Mouse (Mus musculus): ENCODE measurements around the gene Ptpn3. TPM values are rescaled to one million over a fixed set of nuclear protein-coding genes. Genes with fewer than 3 reads are reported as not detected.

The Ptpn3 gene
- total RNA-seq (2014; rRNA removed) (18.4 and 27.8 TPM in 2 replicates), polyA plus RNA-seq (2012; rRNA removed) (11.8 and 12.7 TPM in 2 replicates)

- Histone ChIP-seq H3K27ac (replicated peaks; ENCODE audit: insufficient read depth, low read depth, low read length) (peak within 1 kb of the TSS; percentile 83), H3K79me2 (ENCODE audit: control insufficient read depth, insufficient read depth, low read length) (peaks cover 13% of the 10 kb centered on the region), H3K36me3 (ENCODE audit: control insufficient read depth, insufficient read depth, low read length) (no peaks in the 10 kb centered on the region), H3K27me3 (ENCODE audit: control insufficient read depth, insufficient read depth, low read length) (no peaks in the 10 kb centered on the region), H3K4me3 (ENCODE audit: insufficient read depth, low read depth, low read length) (peak within 1 kb of the TSS; percentile 80), H3K4me1 (ENCODE audit: control insufficient read depth, insufficient read depth, low read length) (peaks cover 14% of the 10 kb centered on the region), H3K9ac (ENCODE audit: low read depth, low read length) (peak within 1 kb of the TSS; percentile 98)
- DNase-seq (ENCODE audit: extremely low read depth, low read depth, low spot score) = peak; percentile 77
- WGBS = under 1% methylated on average over 42 of the region's 42 CpGs
- TF ChIP-seq CTCF (IDR thresholded peaks at IDR 0.05; ENCODE audit: low read depth, low read length) (no peak), POLR2A (IDR thresholded peaks at IDR 0.05; ENCODE audit: extremely low read depth, insufficient read depth, low read length) (0 out of 2 replicates have a peak, but pooled peaks have one; percentile 37)
Measured at GRCm38 (mm10) chr4:57301410-57302313, at the start of gene Ptpn3. Gene Ptpn3, minus strand, starts transcription at chr4:57301837.

DNA sequence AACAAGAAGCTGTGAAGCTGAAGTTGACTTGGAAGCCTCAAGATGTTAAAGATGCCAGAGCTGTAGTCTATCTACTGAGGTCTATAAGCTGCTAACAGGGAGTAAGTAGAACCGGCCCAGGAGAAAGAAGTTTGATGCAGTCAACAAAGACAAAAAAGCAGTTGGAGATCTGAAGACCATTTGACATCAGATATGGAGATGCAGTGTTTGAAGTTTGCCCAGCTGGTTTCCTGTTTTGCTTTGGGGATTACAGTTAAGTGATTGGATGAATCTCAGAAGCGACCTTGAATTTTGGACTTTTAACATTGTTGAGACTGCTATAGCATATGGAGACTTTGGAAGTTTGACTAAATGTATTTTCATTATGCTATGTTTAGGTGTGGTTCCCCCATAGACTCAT, 48.9 kb upstream of the Ptpn3 start:
- H3K9ac ChIP-seq (ENCODE audit: low read depth, low read length) = no peak overlapping the region
- TF ChIP-seq POLR2A (IDR thresholded peaks at IDR 0.05; ENCODE audit: extremely low read depth, insufficient read depth, low read length) (no peak), CTCF (IDR thresholded peaks at IDR 0.05; ENCODE audit: low read depth, low read length) (no peak)
- no peaks in the 10 kb centered on the region for H3K4me1 ChIP-seq (ENCODE audit: control insufficient read depth, insufficient read depth, low read length)
- DNase-seq (ENCODE audit: extremely low read depth, low read depth, low spot score) = no peak
- H3K36me3 ChIP-seq (ENCODE audit: control insufficient read depth, insufficient read depth, low read length) = no peaks in the 10 kb centered on the region
- no peaks in the 10 kb centered on the region for H3K27me3 ChIP-seq (ENCODE audit: control insufficient read depth, insufficient read depth, low read length)
- no peaks in the 10 kb centered on the region for H3K79me2 ChIP-seq (ENCODE audit: control insufficient read depth, insufficient read depth, low read length)
- WGBS = 91% methylated on average over 2 of the region's 2 CpGs
- no peak overlapping the region for H3K27ac ChIP-seq (replicated peaks; ENCODE audit: insufficient read depth, low read depth, low read length)
- H3K4me3 ChIP-seq (ENCODE audit: insufficient read depth, low read depth, low read length) = no peak overlapping the region

DNA sequence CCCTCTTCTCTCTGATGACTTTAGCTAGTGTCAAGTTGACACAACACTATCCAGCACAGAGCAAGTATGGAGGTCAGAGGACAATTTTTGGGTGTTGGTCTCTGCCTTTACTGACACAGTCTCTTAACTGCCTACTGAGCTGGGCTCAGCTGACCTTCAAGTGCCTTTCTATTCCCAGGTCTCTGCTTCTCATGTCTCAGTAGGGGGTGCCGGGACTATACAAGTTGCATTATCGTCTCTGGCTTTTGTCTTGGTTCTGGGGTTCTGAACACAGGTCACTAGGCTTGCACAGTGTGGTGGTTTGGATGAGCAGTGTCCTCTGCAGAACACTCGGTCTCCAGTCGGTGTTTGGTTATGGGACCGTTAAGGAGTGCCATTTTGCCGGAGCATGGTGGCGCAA, 42.4 kb upstream of the Ptpn3 start:
- TF ChIP-seq CTCF (IDR thresholded peaks at IDR 0.05; ENCODE audit: low read depth, low read length) = no peak
- TF ChIP-seq POLR2A (IDR thresholded peaks at IDR 0.05; ENCODE audit: extremely low read depth, insufficient read depth, low read length) = no peak
- Histone ChIP-seq H3K4me3 (ENCODE audit: insufficient read depth, low read depth, low read length) (no peak overlapping the region), H3K4me1 (ENCODE audit: control insufficient read depth, insufficient read depth, low read length) (no peaks in the 10 kb centered on the region), H3K36me3 (ENCODE audit: control insufficient read depth, insufficient read depth, low read length) (no peaks in the 10 kb centered on the region), H3K79me2 (ENCODE audit: control insufficient read depth, insufficient read depth, low read length) (no peaks in the 10 kb centered on the region), H3K27me3 (ENCODE audit: control insufficient read depth, insufficient read depth, low read length) (no peaks in the 10 kb centered on the region), H3K9ac (ENCODE audit: low read depth, low read length) (no peak overlapping the region), H3K27ac (replicated peaks; ENCODE audit: insufficient read depth, low read depth, low read length) (no peak overlapping the region)
- 98% methylated on average over 7 of the region's 7 CpGs for WGBS
- no peak for DNase-seq (ENCODE audit: extremely low read depth, low read depth, low spot score)

- WGBS = 76% methylated on average over 17 of the region's 17 CpGs
- Histone ChIP-seq H3K36me3 (ENCODE audit: control insufficient read depth, insufficient read depth, low read length) (no peaks in the 10 kb centered on the region), H3K27ac (replicated peaks; ENCODE audit: insufficient read depth, low read depth, low read length) (no peak overlapping the region), H3K9ac (ENCODE audit: low read depth, low read length) (no peak overlapping the region), H3K4me1 (ENCODE audit: control insufficient read depth, insufficient read depth, low read length) (no peaks in the 10 kb centered on the region), H3K27me3 (ENCODE audit: control insufficient read depth, insufficient read depth, low read length) (no peaks in the 10 kb centered on the region), H3K4me3 (ENCODE audit: insufficient read depth, low read depth, low read length) (no peak overlapping the region), H3K79me2 (ENCODE audit: control insufficient read depth, insufficient read depth, low read length) (no peaks in the 10 kb centered on the region)
- no peak for DNase-seq (ENCODE audit: extremely low read depth, low read depth, low spot score)
- TF ChIP-seq CTCF (IDR thresholded peaks at IDR 0.05; ENCODE audit: low read depth, low read length) (no peak), POLR2A (IDR thresholded peaks at IDR 0.05; ENCODE audit: extremely low read depth, insufficient read depth, low read length) (no peak)
Measured at GRCm38 (mm10) chr4:57338923-57339322, 37.3 kb upstream of the Ptpn3 start.

GRCm38 (mm10) chr4:57338061-57338460, 36.4 kb upstream of the Ptpn3 start:
- H3K4me1 ChIP-seq (ENCODE audit: control insufficient read depth, insufficient read depth, low read length) = no peaks in the 10 kb centered on the region
- no peak for DNase-seq (ENCODE audit: extremely low read depth, low read depth, low spot score)
- H3K79me2 ChIP-seq (ENCODE audit: control insufficient read depth, insufficient read depth, low read length) = no peaks in the 10 kb centered on the region
- TF ChIP-seq CTCF (IDR thresholded peaks at IDR 0.05; ENCODE audit: low read depth, low read length) (no peak), POLR2A (IDR thresholded peaks at IDR 0.05; ENCODE audit: extremely low read depth, insufficient read depth, low read length) (no peak)
- no peaks in the 10 kb centered on the region for H3K27me3 ChIP-seq (ENCODE audit: control insufficient read depth, insufficient read depth, low read length)
- no peak overlapping the region for H3K9ac ChIP-seq (ENCODE audit: low read depth, low read length)
- no peak overlapping the region for H3K4me3 ChIP-seq (ENCODE audit: insufficient read depth, low read depth, low read length)
- H3K27ac ChIP-seq (replicated peaks; ENCODE audit: insufficient read depth, low read depth, low read length) = no peak overlapping the region
- 84% methylated on average over 9 of the region's 9 CpGs for WGBS
- no peaks in the 10 kb centered on the region for H3K36me3 ChIP-seq (ENCODE audit: control insufficient read depth, insufficient read depth, low read length)
